Mouse (Mus musculus): ENCODE data around the gene Pdpr.
"Not testable (repeated sequence)": the region's sequence is repeated elsewhere in the genome, so short reads cannot be mapped to it uniquely, and the experiment has no call there.

The Pdpr gene

DNA sequence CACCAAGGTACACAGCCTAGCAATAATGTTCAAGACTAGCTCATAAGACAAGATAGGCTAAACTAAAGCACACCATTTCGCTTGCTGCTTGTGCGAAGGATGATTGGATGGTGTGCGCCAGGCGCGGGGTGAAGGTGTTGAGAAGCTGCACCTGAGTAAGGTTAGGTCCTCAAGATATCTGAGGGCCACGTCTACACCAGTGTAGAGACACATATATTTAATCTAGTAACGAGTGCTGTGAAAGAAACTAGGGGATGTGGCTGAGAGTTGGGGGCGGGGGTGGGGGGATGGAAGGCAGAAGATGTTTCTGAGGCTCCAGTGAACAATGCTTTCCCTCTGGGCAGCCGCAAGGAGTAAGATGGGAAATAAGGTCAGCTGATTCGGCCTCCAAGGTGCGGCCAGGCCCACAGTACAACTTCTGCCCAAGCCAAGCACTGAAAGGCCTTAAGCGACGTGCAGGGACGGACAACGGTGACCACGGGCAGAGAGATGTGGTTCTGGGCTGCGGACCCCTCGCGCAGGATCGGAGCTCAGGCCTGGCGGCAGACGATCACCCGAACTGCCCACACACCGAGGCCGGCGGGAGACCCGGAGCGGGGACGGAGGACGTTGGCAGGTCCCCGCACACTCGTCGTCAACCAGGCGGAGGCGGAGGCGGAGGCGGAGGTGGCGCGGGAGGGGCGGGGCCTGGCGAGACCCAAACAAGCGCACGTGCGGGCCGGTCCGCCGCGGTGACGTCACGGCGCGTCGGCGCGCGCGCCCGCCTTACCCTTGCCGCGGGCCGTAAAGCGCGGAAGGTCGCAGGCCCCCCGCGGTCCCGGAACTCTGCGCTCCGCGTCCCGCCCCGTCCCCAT is at the start of gene Pdpr:
Gene Pdpr, plus strand, starts transcription at position 766 of the 854 bp plus-strand sequence.
- peak; percentile 16 for DNase-seq (ENCODE audit: extremely low spot score, low read depth, low spot score)

DNA sequence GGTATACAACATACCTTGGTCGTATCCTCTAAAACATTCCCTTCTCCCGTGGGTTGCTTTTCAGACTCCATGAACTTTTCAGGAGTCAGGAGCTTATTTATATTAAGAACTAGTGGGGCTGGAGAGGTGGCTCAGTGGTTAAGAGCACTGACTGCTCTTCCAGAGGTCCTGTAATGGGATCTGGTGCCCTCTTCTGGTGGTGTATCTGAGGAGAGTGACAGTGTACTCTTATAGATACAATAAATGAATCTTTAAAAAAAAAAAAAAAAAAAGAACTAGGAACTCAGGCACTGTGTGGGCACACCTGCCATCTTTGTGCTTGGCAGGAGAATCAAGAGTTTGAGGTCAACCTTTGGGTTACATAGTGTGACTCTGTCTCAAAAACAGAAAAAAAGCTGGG is 45.7 kb upstream of the Pdpr start:
- no peak for DNase-seq (ENCODE audit: extremely low spot score, low read depth, low spot score)

- DNase-seq (ENCODE audit: extremely low spot score, low read depth, low spot score) = no peak
Observed at GRCm38 (mm10) chr8:111049106-111049505, 45.3 kb upstream of the Pdpr start.

DNA sequence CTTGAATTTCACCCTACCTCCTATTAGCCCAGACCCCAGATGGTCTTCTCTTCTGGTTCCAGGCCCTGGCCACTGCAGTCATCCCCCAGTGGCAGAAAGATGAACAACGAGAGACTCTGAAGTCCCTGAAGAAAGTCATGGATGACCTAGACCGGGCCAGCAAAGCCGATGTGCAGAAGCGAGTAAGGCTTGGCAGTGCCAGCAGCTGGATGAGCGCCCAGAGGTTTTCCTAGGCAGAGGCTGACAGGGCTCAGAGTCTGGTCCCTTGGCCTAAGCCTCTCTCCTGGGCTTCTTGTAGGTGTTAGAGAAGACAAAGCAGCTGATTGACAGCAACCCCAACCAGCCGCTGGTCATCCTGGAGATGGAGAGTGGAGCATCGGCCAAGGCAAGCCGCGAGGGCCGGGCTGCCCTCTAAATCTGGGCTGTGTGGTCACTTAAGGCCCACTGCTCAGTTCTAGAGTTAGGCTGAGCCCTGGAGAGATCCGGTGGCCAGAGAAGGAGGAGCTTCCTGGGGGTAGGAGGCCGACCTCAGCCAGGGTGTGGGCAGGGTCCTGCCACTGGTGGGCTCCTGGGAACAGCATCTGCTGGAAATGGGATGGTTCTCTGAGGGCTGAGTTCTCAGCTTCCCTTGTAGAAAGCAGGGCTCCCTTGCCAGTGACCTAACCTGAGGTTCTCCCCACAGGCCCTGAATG is 40.5 kb upstream of the Pdpr start:
- no peak for DNase-seq (ENCODE audit: extremely low spot score, low read depth, low spot score)

GRCm38 (mm10) chr8:111055031-111055634 is 39.3 kb upstream of the Pdpr start:
- DNase-seq (ENCODE audit: extremely low spot score, low read depth, low spot score) = no peak

DNA sequence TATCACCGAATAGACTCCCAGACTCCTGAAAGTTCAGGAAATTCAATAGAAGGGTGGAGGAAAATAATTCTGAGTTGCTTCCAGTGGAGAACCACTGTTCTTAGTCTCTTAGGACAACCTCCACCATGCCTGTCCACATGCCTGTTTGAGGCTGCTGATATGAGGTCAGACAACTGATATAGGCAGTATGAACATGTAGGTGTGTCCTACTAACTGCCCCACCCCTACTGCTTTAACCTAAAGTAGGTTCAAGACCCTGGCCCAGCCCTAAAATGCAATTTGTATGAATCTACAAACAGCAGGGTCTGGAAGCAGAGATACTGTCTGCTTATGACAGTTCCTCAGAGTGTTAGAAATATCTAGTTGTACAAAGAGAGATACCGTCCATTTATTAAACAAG is 38.8 kb upstream of the Pdpr start:
- DNase-seq (ENCODE audit: extremely low spot score, low read depth, low spot score) = no peak

- DNase-seq (ENCODE audit: extremely low spot score, low read depth, low spot score) = peak; percentile 71
Observed at GRCm38 (mm10) chr8:111056158-111056663, 38.2 kb upstream of the Pdpr start, which contains the start of gene Exosc6. TSS of gene Exosc6 (plus strand) at chr8:111056339.

DNA sequence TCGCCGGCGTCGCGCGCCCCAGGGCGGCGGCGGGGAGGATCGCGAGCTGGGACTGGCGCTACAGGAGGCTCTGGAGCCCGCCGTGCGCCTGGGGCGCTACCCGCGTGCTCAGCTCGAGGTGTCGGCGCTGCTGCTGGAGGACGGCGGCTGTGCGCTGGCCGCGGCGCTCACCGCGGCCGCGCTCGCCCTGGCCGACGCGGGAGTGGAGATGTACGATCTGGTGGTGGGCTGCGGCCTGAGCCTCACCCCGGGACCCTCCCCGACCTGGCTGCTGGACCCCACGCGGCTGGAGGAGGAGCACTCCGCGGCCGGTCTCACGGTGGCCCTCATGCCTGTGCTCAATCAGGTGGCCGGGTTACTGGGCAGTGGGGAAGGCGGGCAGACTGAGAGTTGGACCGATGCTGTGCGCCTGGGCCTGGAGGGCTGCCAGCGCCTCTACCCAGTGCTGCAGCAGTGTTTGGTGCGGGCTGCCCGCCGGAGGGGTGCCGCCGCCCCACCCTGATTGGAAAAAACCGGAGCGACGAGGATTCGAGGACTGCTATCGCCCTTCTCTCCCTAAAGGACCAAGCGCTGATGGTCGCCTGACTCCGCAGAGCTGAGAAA is 37.6 kb upstream of the Pdpr start:
- no peak for DNase-seq (ENCODE audit: extremely low spot score, low read depth, low spot score)

- DNase-seq (ENCODE audit: extremely low spot score, low read depth, low spot score) = no peak
Observed at GRCm38 (mm10) chr8:111058946-111059572, 35.4 kb upstream of the Pdpr start.

DNA sequence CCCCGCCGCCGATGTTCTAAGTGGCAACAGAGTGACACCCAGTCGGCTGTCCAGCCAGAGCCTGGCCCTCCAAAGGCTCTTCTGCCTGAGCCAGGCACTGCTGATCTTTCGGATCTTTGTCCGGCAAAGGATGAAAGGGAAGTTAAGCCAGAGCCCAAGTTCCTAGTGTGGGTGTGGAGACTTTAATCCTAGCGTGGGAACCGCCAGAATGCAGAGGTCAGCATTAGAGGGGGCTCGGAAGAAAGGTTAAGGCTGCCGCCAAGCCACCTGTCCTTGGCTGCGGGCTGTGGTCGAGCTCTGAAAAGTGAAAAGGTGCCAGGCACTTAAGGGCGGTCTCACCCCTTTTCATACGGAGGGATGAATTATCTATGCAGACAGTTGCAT is 32.8 kb upstream of the Pdpr start:
- no peak for DNase-seq (ENCODE audit: extremely low spot score, low read depth, low spot score)

DNA sequence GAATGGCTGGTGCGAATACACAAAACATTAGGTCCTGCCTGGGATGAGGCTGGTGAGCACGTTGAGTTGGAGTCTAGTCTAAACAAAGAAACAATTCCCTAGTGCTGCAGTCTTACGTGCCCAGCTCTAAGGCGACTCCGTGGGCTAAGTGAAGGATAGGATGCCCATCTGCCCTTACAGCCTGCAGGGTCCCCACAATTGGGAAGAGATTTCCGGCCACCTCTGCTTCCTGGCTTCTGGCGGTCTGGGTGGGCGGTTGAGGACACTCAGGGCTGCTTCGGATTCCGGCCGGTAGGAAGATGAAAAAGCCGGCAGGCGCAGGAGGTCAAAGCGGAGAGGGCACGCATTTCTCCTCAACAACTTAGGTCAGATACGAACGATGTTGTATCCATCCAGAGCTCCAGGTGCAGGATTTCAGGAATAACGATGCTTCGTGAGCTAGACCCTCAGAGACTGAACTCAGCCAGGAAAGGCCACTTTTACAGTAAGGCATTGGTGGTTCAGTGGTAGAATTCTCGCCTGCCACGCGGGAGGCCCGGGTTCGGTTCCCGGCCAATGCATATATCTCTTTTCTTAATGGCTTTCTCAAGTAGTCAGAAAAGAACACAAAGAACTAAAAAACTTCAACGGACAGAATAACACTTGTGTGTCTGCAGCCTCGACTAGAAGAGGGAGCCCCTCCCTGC is 32.2 kb upstream of the Pdpr start:
- DNase-seq (ENCODE audit: extremely low spot score, low read depth, low spot score) = peak; percentile 95

DNA sequence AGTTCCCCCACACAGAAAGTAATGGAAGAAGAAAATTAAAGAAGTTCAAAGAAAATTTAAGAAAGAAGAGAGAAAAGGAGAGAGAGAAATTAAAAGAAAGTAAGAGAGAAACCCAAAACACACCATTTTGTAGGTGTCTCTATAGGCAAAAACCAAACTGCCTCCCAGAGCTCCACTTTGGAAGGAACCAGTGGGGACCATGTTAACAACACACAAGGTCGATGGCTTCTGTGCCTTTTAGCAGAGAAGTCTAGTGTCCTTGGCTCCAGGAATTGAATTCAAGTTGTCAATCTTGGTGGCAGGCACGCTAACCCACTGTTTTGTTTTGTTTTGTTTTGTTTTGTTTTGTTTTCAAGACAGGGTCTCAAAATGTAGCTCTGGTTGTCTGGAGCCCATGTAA is 31.5 kb upstream of the Pdpr start:
- DNase-seq (ENCODE audit: extremely low spot score, low read depth, low spot score) = no peak

DNA sequence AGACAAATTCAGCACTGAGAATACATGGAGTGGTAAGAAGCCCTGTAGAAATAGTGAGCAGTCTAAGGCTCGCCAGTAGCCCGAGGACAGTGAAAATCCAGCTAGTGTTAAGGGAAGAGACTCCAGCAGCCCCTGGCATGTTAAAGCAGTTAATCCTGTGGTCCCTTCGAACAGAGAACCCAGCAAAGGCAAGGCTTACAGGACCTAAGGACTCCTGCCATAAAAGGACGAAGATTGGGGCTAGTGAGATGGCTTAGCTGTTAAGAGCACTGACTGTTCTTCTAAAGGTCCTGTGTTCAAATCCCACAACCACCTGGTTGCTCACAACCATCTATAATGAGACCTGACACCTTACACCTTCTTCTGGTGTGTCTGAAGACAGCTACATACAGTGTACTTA is 28.1 kb upstream of the Pdpr start:
- no peak for DNase-seq (ENCODE audit: extremely low spot score, low read depth, low spot score)

DNA sequence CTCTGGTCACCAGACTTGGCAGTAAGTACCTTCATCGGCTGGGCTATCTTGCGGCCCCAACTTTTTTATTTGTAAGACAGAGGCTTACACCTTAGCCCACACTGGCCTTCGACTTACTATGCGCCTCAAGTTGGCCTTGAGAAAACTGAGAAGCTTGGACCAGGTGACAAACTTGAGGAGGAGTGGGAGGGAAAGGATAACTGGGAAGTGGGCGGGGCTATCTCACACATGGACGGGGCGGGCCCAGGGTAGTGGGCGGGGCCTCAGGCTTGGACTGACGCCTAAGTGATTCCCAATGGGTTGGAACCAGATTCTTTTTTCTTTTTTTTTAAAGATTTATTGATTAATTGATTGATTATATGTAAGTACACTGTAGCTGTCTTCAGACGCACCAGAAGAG is 27.0 kb upstream of the Pdpr start:
- DNase-seq (ENCODE audit: extremely low spot score, low read depth, low spot score) = no peak

DNA sequence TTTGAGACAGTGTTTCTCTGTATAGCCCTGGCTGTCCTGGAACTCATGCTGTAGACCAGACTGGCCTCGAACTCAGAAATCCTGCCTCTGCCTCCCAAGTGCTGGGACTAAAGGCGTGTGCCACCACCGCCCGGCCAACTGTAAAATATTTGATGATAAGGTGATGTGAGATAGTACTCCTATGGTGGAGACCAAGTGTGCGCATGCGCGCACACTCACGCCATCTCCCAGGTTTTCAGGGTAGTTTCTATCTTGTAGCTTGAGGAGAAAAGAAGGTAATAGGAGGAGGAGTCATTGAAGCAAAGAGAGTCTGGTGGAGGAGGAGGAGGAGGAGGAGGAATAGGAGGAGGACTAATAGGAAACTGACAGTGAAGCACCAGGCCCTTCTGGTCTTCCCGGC is 25.8 kb upstream of the Pdpr start:
- DNase-seq (ENCODE audit: extremely low spot score, low read depth, low spot score) = not testable (repeated sequence)

GRCm38 (mm10) chr8:111075926-111076325 is 18.5 kb upstream of the Pdpr start:
- DNase-seq (ENCODE audit: extremely low spot score, low read depth, low spot score) = no peak

DNA sequence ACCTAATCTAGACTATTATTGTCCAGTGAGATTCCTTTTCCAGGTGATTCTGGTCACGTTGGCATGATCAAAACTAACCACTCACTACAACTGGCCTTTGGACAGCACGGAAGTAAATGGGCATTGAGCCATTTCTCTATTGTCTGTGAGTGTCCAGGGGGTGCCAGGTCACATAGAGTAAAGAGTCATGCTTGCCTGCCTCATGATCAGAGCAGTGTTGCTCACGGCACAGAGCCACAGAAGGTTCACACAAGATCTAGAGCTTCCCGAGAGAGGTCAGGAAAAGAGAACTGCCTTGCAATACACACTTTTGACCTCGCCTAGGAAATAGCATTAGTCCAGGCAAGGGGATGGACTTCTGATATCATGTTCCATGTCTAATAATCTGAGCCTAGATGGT is 15.0 kb upstream of the Pdpr start:
- no peak for DNase-seq (ENCODE audit: extremely low spot score, low read depth, low spot score)

- DNase-seq (ENCODE audit: extremely low spot score, low read depth, low spot score) = no peak
Observed at GRCm38 (mm10) chr8:111079861-111080271, 14.6 kb upstream of the Pdpr start.

- DNase-seq (ENCODE audit: extremely low spot score, low read depth, low spot score) = no peak
Observed at GRCm38 (mm10) chr8:111081580-111082258, 12.7 kb upstream of the Pdpr start.

GRCm38 (mm10) chr8:111083936-111084335 is 10.5 kb upstream of the Pdpr start:
- not testable (repeated sequence) for DNase-seq (ENCODE audit: extremely low spot score, low read depth, low spot score)
